Mouse (Mus musculus) olfactory bulb, adult 2 months (tissue): ENCODE data around the gene Phlda3.

Experiments
- CTCF ChIP-seq: fragments of 200-500 bp; IDR thresholded peaks from 2 replicates; pipeline ENCODE4 v1.5.1; 2012; ENCODE audit warnings: low read depth, mild to moderate bottlenecking, low read length, moderate library complexity; ENCODE audit not compliant: insufficient read depth
- POLR2A ChIP-seq: fragments of 200-500 bp; IDR thresholded peaks from 2 replicates; pipeline ENCODE4 v1.6.1; 2012; ENCODE audit warnings: mild to moderate bottlenecking, low read depth, low read length, moderate library complexity; ENCODE audit not compliant: insufficient read depth

DNA sequence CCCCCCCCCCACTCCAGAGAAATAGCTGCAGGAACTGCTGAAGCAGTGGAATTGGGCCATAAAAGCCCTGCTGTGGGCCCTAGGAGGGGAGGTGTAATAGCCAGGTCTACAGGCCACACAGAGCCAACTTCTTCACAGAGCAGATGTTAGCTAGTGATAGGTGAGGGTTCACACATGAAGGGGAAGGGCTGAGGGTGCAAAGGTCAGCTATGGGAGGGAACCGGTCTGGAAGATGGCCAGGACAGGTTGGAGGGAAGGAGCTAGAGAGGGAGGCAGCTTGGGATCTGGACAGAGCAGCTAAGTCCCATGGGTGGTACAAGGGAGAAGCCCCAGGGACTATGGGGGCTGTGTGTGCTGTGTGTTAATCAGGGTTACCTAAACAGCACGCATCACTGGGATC lies 44.3 kb downstream of the Phlda3 start:
- TF ChIP-seq CTCF: no peak
- TF ChIP-seq POLR2A: no peak
